Mouse (Mus musculus): Measurements from ENCODE around the gene Mrtfb.

- TF ChIP-seq GATA1 (IDR thresholded peaks at IDR 0.05; ENCODE audit: borderline replicate concordance, low read length) (no peak), FLI1 (IDR thresholded peaks at IDR 0.05; ENCODE audit: low read length) (no peak)
Measured at GRCm38 (mm10) chr16:13306065-13306695, 49.9 kb downstream of the Mrtfb start.

All from megakaryocyte, embryonic 14.5 days (primary cell).